Mouse (Mus musculus): ENCODE results near the gene AC141477.1. TPM values are rescaled to one million over a fixed set of nuclear protein-coding genes. Genes with fewer than 3 reads are reported as not detected.

The AC141477.1 gene
- total RNA-seq (2012; rRNA removed): not detected in 2 replicates

- Histone ChIP-seq H3K9me3 (ENCODE audit: control insufficient read depth, insufficient read depth, low read depth, low read length) (no peaks in the 10 kb centered on the region), H3K27ac (ENCODE audit: insufficient read depth, low read depth, low read length, poor library complexity, severe bottlenecking) (peak within 1 kb of the TSS; percentile 45; the same call in 1 of the 2 replicates), H3K9ac (ENCODE audit: insufficient read depth, low read depth, low read length, poor library complexity, severe bottlenecking) (peak within 1 kb of the TSS; percentile 51; the same call in 1 of the 2 replicates), H3K36me3 (ENCODE audit: control insufficient read depth, insufficient read depth, low read length, poor library complexity, severe bottlenecking) (peaks cover 28% of the 10 kb centered on the region), H3K4me3 (ENCODE audit: insufficient read depth in 1 of 2, low read depth in 1 of 2, low read length in 2 of 2, poor library complexity in 1 of 2, severe bottlenecking in 1 of 2) (peak within 1 kb of the TSS; percentile 31 to 45), H3K4me1 (ENCODE audit: control insufficient read depth in 2 of 2, insufficient read depth in 2 of 2, low read length in 2 of 2, poor library complexity in 1 of 2) (peaks cover 3 to 18% of the 10 kb centered on the region in 2 experiments; a peak in 3 of 4 replicates)
- TF ChIP-seq ZC3H11A (IDR thresholded peaks at IDR 0.05; ENCODE audit: borderline replicate concordance, low read depth, low read length): no peak
- no peak for TF ChIP-seq HCFC1 (IDR thresholded peaks at IDR 0.05; ENCODE audit: borderline replicate concordance, insufficient read depth, low read length)
- TF ChIP-seq ZNF384 (IDR thresholded peaks at IDR 0.05; ENCODE audit: low read depth, low read length): no peak
- no peak for TF ChIP-seq CHD2 (IDR thresholded peaks at IDR 0.05; ENCODE audit: low read depth, low read length)
- TF ChIP-seq MAFK (IDR thresholded peaks at IDR 0.05; ENCODE audit: insufficient read depth, low read depth, low read length): no peak
- in situ Hi-C loops (cut with MboI; ENCODE audit: low sequenced_read_pairs in 2 of 2, unreplicated experiment in 2 of 2): no loop called here
- DNase-seq (ENCODE audit: low read depth, low spot score): no peak
Measured at GRCm38 (mm10) chr10:76440281-76440680, at the start of gene AC141477.1. AC141477.1 (minus strand) TSS chr10:76440444.

GRCm38 (mm10) chr10:76489205-76489604, 49.0 kb upstream of the AC141477.1 start:
- in situ Hi-C loops (cut with MboI; ENCODE audit: low sequenced_read_pairs in 2 of 2, unreplicated experiment in 2 of 2): no loop called here

GRCm38 (mm10) chr10:76488265-76488664, 48.0 kb upstream of the AC141477.1 start:
- no peak overlapping the region for H3K9ac ChIP-seq (ENCODE audit: insufficient read depth, low read depth, low read length, poor library complexity, severe bottlenecking)
- peaks cover 0 to 2% of the 10 kb centered on the region in 2 experiments; a peak in 1 of 4 replicates for H3K4me1 ChIP-seq (ENCODE audit: control insufficient read depth in 2 of 2, insufficient read depth in 2 of 2, low read length in 2 of 2, poor library complexity in 1 of 2)
- TF ChIP-seq MAFK (IDR thresholded peaks at IDR 0.05; ENCODE audit: insufficient read depth, low read depth, low read length) (no peak), CHD2 (IDR thresholded peaks at IDR 0.05; ENCODE audit: low read depth, low read length) (no peak), ZC3H11A (IDR thresholded peaks at IDR 0.05; ENCODE audit: borderline replicate concordance, low read depth, low read length) (no peak), ZNF384 (IDR thresholded peaks at IDR 0.05; ENCODE audit: low read depth, low read length) (no peak), HCFC1 (IDR thresholded peaks at IDR 0.05; ENCODE audit: borderline replicate concordance, insufficient read depth, low read length) (no peak)
- no peak overlapping the region for H3K27ac ChIP-seq (ENCODE audit: insufficient read depth, low read depth, low read length, poor library complexity, severe bottlenecking)
- in situ Hi-C loops (cut with MboI; ENCODE audit: low sequenced_read_pairs in 2 of 2, unreplicated experiment in 2 of 2): no loop called here
- H3K36me3 ChIP-seq (ENCODE audit: control insufficient read depth, insufficient read depth, low read length, poor library complexity, severe bottlenecking): peaks cover 64% of the 10 kb centered on the region
- no peak for DNase-seq (ENCODE audit: low read depth, low spot score)
- H3K4me3 ChIP-seq (ENCODE audit: insufficient read depth in 1 of 2, low read depth in 1 of 2, low read length in 2 of 2, poor library complexity in 1 of 2, severe bottlenecking in 1 of 2): no peak overlapping the region
- no peaks in the 10 kb centered on the region for H3K9me3 ChIP-seq (ENCODE audit: control insufficient read depth, insufficient read depth, low read depth, low read length)

More at GRCm38 (mm10) chr10:76489205-76489604, 49.0 kb upstream of the AC141477.1 start:
- no peak overlapping the region for H3K4me3 ChIP-seq (ENCODE audit: insufficient read depth in 1 of 2, low read depth in 1 of 2, low read length in 2 of 2, poor library complexity in 1 of 2, severe bottlenecking in 1 of 2)
- peaks cover 66% of the 10 kb centered on the region for H3K36me3 ChIP-seq (ENCODE audit: control insufficient read depth, insufficient read depth, low read length, poor library complexity, severe bottlenecking)
- H3K9ac ChIP-seq (ENCODE audit: insufficient read depth, low read depth, low read length, poor library complexity, severe bottlenecking): no peak overlapping the region
- DNase-seq (ENCODE audit: low read depth, low spot score): no peak
- H3K9me3 ChIP-seq (ENCODE audit: control insufficient read depth, insufficient read depth, low read depth, low read length): no peaks in the 10 kb centered on the region
- H3K4me1 ChIP-seq (ENCODE audit: control insufficient read depth in 2 of 2, insufficient read depth in 2 of 2, low read length in 2 of 2, poor library complexity in 1 of 2): peaks cover 0 to 2% of the 10 kb centered on the region in 2 experiments; a peak in 1 of 4 replicates
- H3K27ac ChIP-seq (ENCODE audit: insufficient read depth, low read depth, low read length, poor library complexity, severe bottlenecking): no peak overlapping the region
- no peak for TF ChIP-seq CHD2 (IDR thresholded peaks at IDR 0.05; ENCODE audit: low read depth, low read length)
- TF ChIP-seq ZNF384 (IDR thresholded peaks at IDR 0.05; ENCODE audit: low read depth, low read length): no peak
- no peak for TF ChIP-seq HCFC1 (IDR thresholded peaks at IDR 0.05; ENCODE audit: borderline replicate concordance, insufficient read depth, low read length)
- TF ChIP-seq MAFK (IDR thresholded peaks at IDR 0.05; ENCODE audit: insufficient read depth, low read depth, low read length): no peak
- TF ChIP-seq ZC3H11A (IDR thresholded peaks at IDR 0.05; ENCODE audit: borderline replicate concordance, low read depth, low read length): no peak

GRCm38 (mm10) chr10:76486302-76486701, 46.1 kb upstream of the AC141477.1 start:
- Histone ChIP-seq H3K4me3 (ENCODE audit: insufficient read depth in 1 of 2, low read depth in 1 of 2, low read length in 2 of 2, poor library complexity in 1 of 2, severe bottlenecking in 1 of 2) (no peak overlapping the region), H3K9me3 (ENCODE audit: control insufficient read depth, insufficient read depth, low read depth, low read length) (no peaks in the 10 kb centered on the region), H3K9ac (ENCODE audit: insufficient read depth, low read depth, low read length, poor library complexity, severe bottlenecking) (no peak overlapping the region), H3K36me3 (ENCODE audit: control insufficient read depth, insufficient read depth, low read length, poor library complexity, severe bottlenecking) (peaks cover 73% of the 10 kb centered on the region), H3K4me1 (ENCODE audit: control insufficient read depth in 2 of 2, insufficient read depth in 2 of 2, low read length in 2 of 2, poor library complexity in 1 of 2) (no peaks in the 10 kb centered on the region; a peak in 1 of 4 replicates), H3K27ac (ENCODE audit: insufficient read depth, low read depth, low read length, poor library complexity, severe bottlenecking) (no peak overlapping the region)
- TF ChIP-seq ZC3H11A (IDR thresholded peaks at IDR 0.05; ENCODE audit: borderline replicate concordance, low read depth, low read length) (no peak), ZNF384 (IDR thresholded peaks at IDR 0.05; ENCODE audit: low read depth, low read length) (no peak), HCFC1 (IDR thresholded peaks at IDR 0.05; ENCODE audit: borderline replicate concordance, insufficient read depth, low read length) (no peak), MAFK (IDR thresholded peaks at IDR 0.05; ENCODE audit: insufficient read depth, low read depth, low read length) (no peak), CHD2 (IDR thresholded peaks at IDR 0.05; ENCODE audit: low read depth, low read length) (no peak)
- no peak for DNase-seq (ENCODE audit: low read depth, low spot score)
- in situ Hi-C loops (cut with MboI; ENCODE audit: low sequenced_read_pairs in 2 of 2, unreplicated experiment in 2 of 2): no loop called here

Measured in ES-E14 (cell line).